Mouse (Mus musculus) forebrain, embryonic 10.5 days (tissue): ENCODE results near the gene Hsd11b2. TPM values are rescaled to one million over a fixed set of nuclear protein-coding genes. Genes with fewer than 3 reads are reported as not detected.

ENCODE experiments used
- DNase-seq: peaks from one replicate; pipeline ENCODE4 v3.0.0-alpha.2; 2017; ENCODE audit warnings: low spot score; ENCODE audit errors: extremely low spot score
- H3K27ac ChIP-seq: fragments of 300-500 bp; sonication (generic); 2 replicates; pipeline ENCODE4 v1.5.1; 2016; ENCODE audit warnings: mild to moderate bottlenecking
- H3K27me3 ChIP-seq: fragments of 300-500 bp; sonication (generic); 2 replicates; pipeline ENCODE4 v1.6.1; 2016; ENCODE audit warnings: mild to moderate bottlenecking; ENCODE audit not compliant: poor library complexity, severe bottlenecking
- H3K36me3 ChIP-seq: fragments of 300-500 bp; sonication (generic); replicated peaks from 2 replicates; pipeline ENCODE4 v1.6.1; 2016; ENCODE audit warnings: mild to moderate bottlenecking, moderate library complexity
- H3K4me1 ChIP-seq: fragments of 300-500 bp; sonication (generic); 2 replicates; pipeline ENCODE4 v1.6.1; 2016
- H3K4me3 ChIP-seq: fragments of 300-500 bp; sonication (generic); 2 replicates; pipeline ENCODE4 v1.5.1; 2016; ENCODE audit warnings: mild to moderate bottlenecking, moderate library complexity
- H3K9me3 ChIP-seq: fragments of 300-500 bp; sonication (generic); 2 replicates; pipeline ENCODE4 v1.6.1; 2016; ENCODE audit warnings: mild to moderate bottlenecking, moderate library complexity
- WGBS: fragments of 180-500 bp; shearing (Covaris S2); methylation state at CpG from one replicate; pipeline ENCODE4 v1.1.7; 2016; 5-methylcytosine and 5-hydroxymethylcytosine counted together
- polyA plus RNA-seq: library from polyadenylated mRNA; unstranded; fragments of >200 nt; fragmentation: Nextera tagmentation; extraction: Ambion mirVana; gene quantifications from 2 replicates; pipeline ENCODE4 v1.2.1, GENCODE M21; 2016

The Hsd11b2 gene
- polyA plus RNA-seq, 1 experiment from 2014 or later, result 15.6 TPM

GRCm38 (mm10) chr8:105493495-105493894 lies 25.1 kb upstream of the Hsd11b2 start:
- no peak for DNase-seq
- H3K27ac ChIP-seq, result no peak overlapping the region

DNA sequence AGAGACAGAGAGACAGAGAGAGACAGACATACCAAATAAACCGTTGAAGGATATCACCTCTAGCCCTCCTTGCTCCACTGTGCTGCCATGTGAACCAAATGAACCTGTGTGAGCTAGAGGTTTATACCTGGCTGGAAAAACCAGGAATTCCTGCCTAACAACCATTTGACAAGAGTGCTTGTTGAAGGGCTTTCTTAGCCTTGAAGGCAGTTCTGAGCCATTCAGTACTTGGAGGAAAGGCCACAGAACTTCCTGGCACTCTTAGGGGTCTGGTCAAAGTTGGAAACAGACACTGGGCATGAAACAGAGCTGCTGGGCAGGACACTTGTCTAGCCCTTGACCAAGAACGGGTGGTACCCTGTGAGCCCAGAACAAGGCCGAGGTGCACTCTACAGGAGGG lies 24.0 kb upstream of the Hsd11b2 start:
- 87% methylated on average over 3 of the region's 3 CpGs for WGBS
- no peak overlapping the region for H3K27ac ChIP-seq
- peaks cover 24% of the 10 kb centered on the region for H3K27me3 ChIP-seq
- H3K4me3 ChIP-seq, result no peak overlapping the region
- H3K4me1 ChIP-seq, result peaks cover 31% of the 10 kb centered on the region
- H3K9me3 ChIP-seq, result no peaks in the 10 kb centered on the region
- no peak for DNase-seq
- no peaks in the 10 kb centered on the region for H3K36me3 ChIP-seq

More at GRCm38 (mm10) chr8:105493495-105493894, 25.1 kb upstream of the Hsd11b2 start:
- Histone ChIP-seq H3K27me3 (peaks cover 24% of the 10 kb centered on the region), H3K9me3 (no peaks in the 10 kb centered on the region), H3K36me3 (no peaks in the 10 kb centered on the region), H3K4me1 (peaks cover 31% of the 10 kb centered on the region), H3K4me3 (no peak overlapping the region)
- WGBS, result 52% methylated on average over 3 of the region's 3 CpGs

DNA sequence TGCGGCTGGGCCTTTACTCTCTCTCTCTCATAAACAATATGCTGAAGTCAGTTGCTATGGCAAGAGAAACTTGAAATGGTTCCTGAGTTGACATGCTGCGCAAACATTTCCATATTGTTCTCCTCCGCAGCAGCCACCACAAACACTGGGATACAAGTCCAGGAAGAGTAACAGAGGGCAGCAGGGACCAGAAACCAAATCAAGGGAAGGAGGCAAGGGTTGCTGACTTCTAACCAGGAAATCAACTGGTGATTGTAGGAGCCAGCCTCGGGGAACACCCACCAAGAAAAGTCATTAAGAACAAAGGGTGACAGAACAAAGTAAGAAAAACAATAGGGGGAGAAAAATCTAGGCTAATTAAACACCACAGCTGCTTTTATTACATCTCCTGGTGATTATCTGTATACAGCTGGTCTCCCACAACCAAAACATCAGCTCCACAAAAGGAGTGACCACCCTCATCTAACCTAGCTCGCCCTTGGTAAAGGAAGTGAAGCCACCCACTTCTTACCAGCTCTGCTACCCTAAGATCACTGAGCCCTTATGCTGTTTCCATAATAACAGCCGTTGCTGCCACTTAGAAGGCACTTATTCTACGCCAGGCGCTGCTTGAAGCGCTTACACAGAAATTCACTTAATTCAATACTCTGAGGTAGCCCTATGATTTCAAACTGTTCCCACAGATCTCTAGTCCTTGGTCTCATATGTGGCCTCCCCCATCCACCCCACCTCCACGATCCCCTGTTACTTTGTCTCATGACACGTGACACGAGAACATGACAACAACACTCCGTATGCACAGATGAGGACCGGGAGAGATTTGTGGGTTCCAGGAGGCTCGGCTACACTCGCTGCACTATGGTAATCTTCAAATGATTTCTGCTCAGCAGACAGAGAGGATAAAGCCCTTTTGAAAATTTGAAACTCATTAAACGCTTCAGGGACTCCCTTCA lies 22.9 kb upstream of the Hsd11b2 start:
- WGBS, result 40% methylated on average over 17 of the region's 17 CpGs
- no peaks in the 10 kb centered on the region for H3K9me3 ChIP-seq
- peak overlapping the region; percentile 90 for H3K27ac ChIP-seq

GRCm38 (mm10) chr8:105496439-105497180 lies 21.9 kb upstream of the Hsd11b2 start, which contains the start of gene Zdhhc1:
Gene Zdhhc1, minus strand, starts transcription at chr8:105496902.
- Histone ChIP-seq H3K9me3 (no peaks in the 10 kb centered on the region), H3K36me3 (no peaks in the 10 kb centered on the region), H3K27me3 (peaks cover 24% of the 10 kb centered on the region), H3K4me1 (peaks cover 31% of the 10 kb centered on the region), H3K4me3 (peak within 1 kb of the TSS; percentile 92), H3K27ac (peak within 1 kb of the TSS; percentile 90)
- WGBS, result under 1% methylated on average over 68 of the region's 68 CpGs
- DNase-seq, result peak; percentile 90

More for the DNA sequence above, 22.9 kb upstream of the Hsd11b2 start:
- Histone ChIP-seq H3K4me3 (peak overlapping the region; percentile 92), H3K27me3 (peaks cover 24% of the 10 kb centered on the region), H3K36me3 (no peaks in the 10 kb centered on the region), H3K4me1 (peaks cover 31% of the 10 kb centered on the region)
- no peak for DNase-seq

DNA sequence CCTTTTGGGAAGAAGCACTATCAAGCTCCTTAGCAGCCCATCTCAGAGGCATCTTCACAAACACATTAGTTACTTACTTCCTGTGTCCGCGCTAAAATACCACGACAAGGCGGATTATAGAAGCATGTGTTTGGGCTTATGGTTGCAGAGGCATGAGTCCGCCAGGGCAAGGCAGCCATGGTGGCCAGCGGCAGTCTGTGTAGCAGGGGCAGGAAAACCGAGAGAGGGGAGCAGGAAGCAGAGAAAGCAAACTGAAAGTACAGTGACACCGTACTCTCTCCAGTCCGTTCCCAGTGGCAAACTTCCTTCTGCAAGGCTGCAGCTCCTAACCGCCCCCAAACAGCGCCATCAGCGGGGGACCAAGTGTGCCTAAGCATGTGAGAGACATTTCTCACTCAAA lies 18.8 kb upstream of the Hsd11b2 start:
- DNase-seq, result no peak
- Histone ChIP-seq H3K36me3 (no peaks in the 10 kb centered on the region), H3K27me3 (peaks cover 19% of the 10 kb centered on the region), H3K4me3 (no peak overlapping the region), H3K4me1 (peaks cover 27% of the 10 kb centered on the region), H3K27ac (no peak overlapping the region), H3K9me3 (no peaks in the 10 kb centered on the region)
- WGBS, result 78% methylated on average over 12 of the region's 12 CpGs

DNA sequence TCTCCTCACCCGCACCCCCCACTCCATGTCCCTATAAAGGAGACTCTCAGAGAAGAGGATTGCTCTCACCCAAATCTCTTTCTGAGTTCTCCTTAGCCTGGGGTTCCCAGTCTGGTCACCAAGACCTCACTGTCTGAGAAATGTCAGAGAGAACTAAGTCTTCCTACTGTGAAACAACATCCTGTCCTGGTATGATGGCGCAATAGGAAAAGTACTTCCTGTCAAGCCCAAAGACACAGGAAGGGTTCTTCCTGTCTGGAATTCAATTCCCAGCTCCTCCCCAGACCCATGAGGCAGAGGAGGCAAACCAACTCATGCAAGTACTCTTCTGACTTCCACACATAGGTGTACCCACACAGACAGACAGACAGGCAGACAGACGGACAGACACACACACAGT lies 13.9 kb upstream of the Hsd11b2 start:
- DNase-seq, result no peak
- Histone ChIP-seq H3K9me3 (no peaks in the 10 kb centered on the region), H3K36me3 (no peaks in the 10 kb centered on the region), H3K27ac (no peak overlapping the region), H3K4me1 (peaks cover 16% of the 10 kb centered on the region), H3K27me3 (no peaks in the 10 kb centered on the region), H3K4me3 (no peak overlapping the region)
- 85% methylated on average over 3 of the region's 3 CpGs for WGBS

DNA sequence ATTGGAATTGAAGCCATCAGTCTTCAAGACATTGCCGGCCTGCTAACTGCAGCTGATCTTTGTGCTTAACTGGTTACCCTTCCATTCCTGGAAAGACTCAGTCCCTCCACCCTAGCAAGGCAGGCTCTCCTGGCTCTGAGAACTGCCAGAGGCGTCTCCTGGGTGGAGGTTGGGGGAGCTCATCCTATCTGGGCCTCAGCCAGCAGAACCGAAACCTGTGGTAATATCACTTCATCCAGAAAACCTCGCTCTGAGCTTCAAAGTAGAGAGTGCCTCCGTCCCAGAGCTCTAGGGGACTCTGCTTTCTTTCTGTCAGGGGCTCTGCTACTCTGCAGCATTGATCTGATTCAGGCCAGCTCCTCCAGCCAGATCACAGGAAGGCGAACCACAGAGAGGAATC lies 11.6 kb upstream of the Hsd11b2 start:
- WGBS, result 82% methylated on average over 6 of the region's 6 CpGs
- H3K9me3 ChIP-seq, result no peaks in the 10 kb centered on the region

GRCm38 (mm10) chr8:105508758-105509157 lies 9.8 kb upstream of the Hsd11b2 start:
- Histone ChIP-seq H3K27me3 (peaks cover under 1% of the 10 kb centered on the region; the same call in 1 of the 2 replicates), H3K27ac (peak overlapping the region; percentile 74), H3K9me3 (no peaks in the 10 kb centered on the region), H3K4me1 (peaks cover 28% of the 10 kb centered on the region), H3K4me3 (no peak overlapping the region), H3K36me3 (no peaks in the 10 kb centered on the region)
- WGBS, result 61% methylated on average over 1 of the region's 2 CpGs
- DNase-seq, result no peak

More for the DNA sequence above, 11.6 kb upstream of the Hsd11b2 start:
- no peak overlapping the region for H3K27ac ChIP-seq
- H3K4me3 ChIP-seq, result no peak overlapping the region
- no peak for DNase-seq
- H3K27me3 ChIP-seq, result no peaks in the 10 kb centered on the region
- H3K4me1 ChIP-seq, result peaks cover 26% of the 10 kb centered on the region
- no peaks in the 10 kb centered on the region for H3K36me3 ChIP-seq

GRCm38 (mm10) chr8:105509997-105510735 lies 8.4 kb upstream of the Hsd11b2 start:
- H3K36me3 ChIP-seq, result no peaks in the 10 kb centered on the region
- no peak for DNase-seq
- peaks cover 15% of the 10 kb centered on the region for H3K27me3 ChIP-seq
- no peak overlapping the region for H3K27ac ChIP-seq
- no peak overlapping the region for H3K4me3 ChIP-seq
- 59% methylated on average over 12 of the region's 12 CpGs for WGBS
- H3K4me1 ChIP-seq, result peaks cover 31% of the 10 kb centered on the region
- no peaks in the 10 kb centered on the region for H3K9me3 ChIP-seq

- no peaks in the 10 kb centered on the region for H3K36me3 ChIP-seq
- no peak overlapping the region for H3K4me3 ChIP-seq
- no peaks in the 10 kb centered on the region for H3K9me3 ChIP-seq
- H3K4me1 ChIP-seq, result peaks cover 54% of the 10 kb centered on the region
- peaks cover 51% of the 10 kb centered on the region for H3K27me3 ChIP-seq
- H3K27ac ChIP-seq, result no peak overlapping the region
- WGBS, result 89% methylated on average over 6 of the region's 6 CpGs
- no peak for DNase-seq
Observed at GRCm38 (mm10) chr8:105514194-105514593, 4.4 kb upstream of the Hsd11b2 start.

DNA sequence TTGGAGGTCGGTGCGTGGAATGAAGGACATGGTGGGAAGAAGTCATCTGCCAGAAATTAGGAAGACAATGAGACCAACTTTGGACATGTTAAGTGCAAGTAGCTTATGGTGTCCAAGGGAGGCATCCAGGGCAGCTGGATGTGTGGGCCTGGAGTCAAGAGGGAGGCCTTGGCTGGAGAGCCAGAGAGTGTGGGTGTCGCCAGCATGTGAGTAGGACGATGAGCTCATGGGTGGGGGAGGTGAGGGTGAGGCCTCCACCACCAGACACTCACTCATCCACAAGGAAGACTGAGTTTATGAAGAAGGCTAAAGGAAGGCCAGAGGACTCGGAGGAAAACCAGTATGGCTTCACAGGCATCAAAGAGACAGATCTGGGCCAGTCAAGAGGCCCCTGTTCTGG lies 3.9 kb upstream of the Hsd11b2 start:
- H3K9me3 ChIP-seq, result no peaks in the 10 kb centered on the region
- whole genome bisulfite sequencing, result 88% methylated on average over 5 of the region's 5 CpGs
- H3K27ac ChIP-seq, result no peak overlapping the region
- H3K27me3 ChIP-seq, result peaks cover 55% of the 10 kb centered on the region
- no peak overlapping the region for H3K4me3 ChIP-seq
- no peak for DNase-seq
- H3K36me3 ChIP-seq, result no peaks in the 10 kb centered on the region
- peaks cover 54% of the 10 kb centered on the region for H3K4me1 ChIP-seq

- DNase-seq, result peak; percentile 88
- Histone ChIP-seq H3K27ac (peak overlapping the region; percentile 82), H3K4me3 (peak overlapping the region; percentile 38), H3K36me3 (no peaks in the 10 kb centered on the region), H3K4me1 (peaks cover 60% of the 10 kb centered on the region), H3K27me3 (peaks cover 65% of the 10 kb centered on the region), H3K9me3 (no peaks in the 10 kb centered on the region)
- 9% methylated on average over 12 of the region's 12 CpGs for WGBS
Observed at GRCm38 (mm10) chr8:105516018-105516645, 2.4 kb upstream of the Hsd11b2 start.
